Mouse (Mus musculus) brain, embryonic 14.5 days (tissue): ENCODE data around the gene Coro6.

Experiments used
- CTCF ChIP-seq: fragments of 200-500 bp; IDR thresholded peaks from 2 replicates; pipeline ENCODE4 v1.5.1; 2012; ENCODE audit warnings: inconsistent platforms, mild to moderate bottlenecking, moderate library complexity, borderline replicate concordance; ENCODE audit not compliant: insufficient read depth, insufficient read length; ENCODE audit errors: extremely low read depth
- POLR2A ChIP-seq: fragments of 200-500 bp; IDR thresholded peaks from 2 replicates; pipeline ENCODE4 v1.6.1; 2012; ENCODE audit warnings: mild to moderate bottlenecking, inconsistent platforms, borderline replicate concordance; ENCODE audit not compliant: poor library complexity, insufficient read depth, insufficient read length, severe bottlenecking; ENCODE audit errors: extremely low read depth

GRCm38 (mm10) chr11:77507426-77507825 is 45.2 kb downstream of the Coro6 start:
- TF ChIP-seq POLR2A: no peak
- TF ChIP-seq CTCF: no peak
